Mouse (Mus musculus) small intestine, adult 2 months (tissue): ENCODE measurements around the gene C3.
A peak's percentile ranks its signal among the peaks of the same experiment; 100 is the strongest.

Experiments used
- CTCF ChIP-seq: fragments of 200-500 bp; IDR thresholded peaks from 2 replicates; pipeline ENCODE4 v1.5.1; 2012; ENCODE audit warnings: low read depth, mild to moderate bottlenecking, control low read depth, inconsistent platforms, low read length, moderate library complexity, mixed read lengths; ENCODE audit not compliant: insufficient replicate concordance, insufficient read length; ENCODE audit errors: extremely low read depth
- POLR2A ChIP-seq: fragments of 200-500 bp; IDR thresholded peaks from 2 replicates; pipeline ENCODE4 v1.6.1; 2012; ENCODE audit warnings: low read depth, mild to moderate bottlenecking, control low read depth, inconsistent platforms, low read length, moderate library complexity

DNA sequence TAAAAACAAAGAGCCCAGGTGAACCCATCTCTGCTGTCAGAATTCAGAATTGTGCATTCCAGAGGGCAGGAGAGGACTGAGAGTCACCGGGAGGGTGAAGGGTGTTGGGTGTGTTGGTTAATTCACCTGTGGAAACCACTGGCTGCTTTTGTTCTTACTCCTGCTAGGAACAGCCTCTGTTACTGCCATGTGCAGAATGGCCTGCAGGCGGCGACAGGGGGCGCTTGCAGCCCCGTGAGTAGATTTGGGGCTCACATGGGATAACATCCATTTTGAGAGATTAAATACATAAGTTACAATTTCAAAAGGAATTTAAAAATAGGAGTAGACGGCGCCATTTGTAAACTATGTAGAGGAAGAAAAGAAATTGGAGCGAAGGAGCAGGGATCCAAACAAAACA, 47.6 kb downstream of the C3 start:
- TF ChIP-seq POLR2A (no peak), CTCF (peak; percentile 50; the same call in 1 of the 2 replicates)
